Mouse (Mus musculus) cerebellum, postnatal 10 days (tissue): ENCODE results near the gene Irx2.
A peak's percentile ranks its signal among the peaks of the same experiment; 100 is the strongest.

Experiments
- DNase-seq, 2 experiments: peaks; one replicate each; pipeline ENCODE4 v3.0.0; 2021; ENCODE audit warnings: mixed read lengths in 2 of 2

Irx2 gene

GRCm38 (mm10) chr13:72628462-72628916, at the start of gene Irx2:
Gene Irx2 (plus strand): TSS chr13:72628820.
- DNase-seq: peak; percentile 81 to 92

GRCm38 (mm10) chr13:72581276-72581675, 47.3 kb upstream of the Irx2 start:
- DNase-seq: no peak

GRCm38 (mm10) chr13:72592526-72592925, 36.1 kb upstream of the Irx2 start:
- peak; percentile 18 to 24 for DNase-seq

- DNase-seq: no peak
Measured at GRCm38 (mm10) chr13:72593310-72593709, 35.3 kb upstream of the Irx2 start.

GRCm38 (mm10) chr13:72593710-72594111, 34.9 kb upstream of the Irx2 start:
- DNase-seq: no peak

GRCm38 (mm10) chr13:72599254-72599653, 29.4 kb upstream of the Irx2 start:
- no peak for DNase-seq

GRCm38 (mm10) chr13:72608706-72609105, 19.9 kb upstream of the Irx2 start:
- no peak for DNase-seq

GRCm38 (mm10) chr13:72610277-72610676, 18.3 kb upstream of the Irx2 start:
- no peak for DNase-seq

- peak; percentile 62 to 68 for DNase-seq
Measured at GRCm38 (mm10) chr13:72623926-72624846, 4.4 kb upstream of the Irx2 start.

GRCm38 (mm10) chr13:72624847-72625170, 3.8 kb upstream of the Irx2 start:
- DNase-seq: no peak

GRCm38 (mm10) chr13:72625236-72625950, 3.2 kb upstream of the Irx2 start:
- peak; percentile 62 to 66 for DNase-seq

- DNase-seq: peak; percentile 46 to 61
Measured at GRCm38 (mm10) chr13:72627391-72628321, 964 bp upstream of the Irx2 start.

- DNase-seq: peak; percentile 64 to 66
Measured at GRCm38 (mm10) chr13:72628935-72629631, 463 bp downstream of the Irx2 start.

- peak; percentile 24 to 29 for DNase-seq
Measured at GRCm38 (mm10) chr13:72629806-72630205, 1.2 kb downstream of the Irx2 start.

- DNase-seq: peak; percentile 30 to 31
Measured at GRCm38 (mm10) chr13:72630501-72631372, 2.1 kb downstream of the Irx2 start.

GRCm38 (mm10) chr13:72631373-72632021, 2.9 kb downstream of the Irx2 start:
- peak; percentile 65 to 68 for DNase-seq

- DNase-seq: peak in 1 of 2 experiments; percentile 18
Measured at GRCm38 (mm10) chr13:72632361-72632760, 3.7 kb downstream of the Irx2 start.

- DNase-seq: peak in 1 of 2 experiments; percentile 31
Measured at GRCm38 (mm10) chr13:72633097-72633496, 4.5 kb downstream of the Irx2 start.

- DNase-seq: no peak
Measured at GRCm38 (mm10) chr13:72634752-72635315, 6.2 kb downstream of the Irx2 start.

GRCm38 (mm10) chr13:72636331-72636851, 7.8 kb downstream of the Irx2 start:
- DNase-seq: peak; percentile 27 to 42
